ENCODE assay signal across 8 mouse cellular contexts in the genomic region with DNA sequence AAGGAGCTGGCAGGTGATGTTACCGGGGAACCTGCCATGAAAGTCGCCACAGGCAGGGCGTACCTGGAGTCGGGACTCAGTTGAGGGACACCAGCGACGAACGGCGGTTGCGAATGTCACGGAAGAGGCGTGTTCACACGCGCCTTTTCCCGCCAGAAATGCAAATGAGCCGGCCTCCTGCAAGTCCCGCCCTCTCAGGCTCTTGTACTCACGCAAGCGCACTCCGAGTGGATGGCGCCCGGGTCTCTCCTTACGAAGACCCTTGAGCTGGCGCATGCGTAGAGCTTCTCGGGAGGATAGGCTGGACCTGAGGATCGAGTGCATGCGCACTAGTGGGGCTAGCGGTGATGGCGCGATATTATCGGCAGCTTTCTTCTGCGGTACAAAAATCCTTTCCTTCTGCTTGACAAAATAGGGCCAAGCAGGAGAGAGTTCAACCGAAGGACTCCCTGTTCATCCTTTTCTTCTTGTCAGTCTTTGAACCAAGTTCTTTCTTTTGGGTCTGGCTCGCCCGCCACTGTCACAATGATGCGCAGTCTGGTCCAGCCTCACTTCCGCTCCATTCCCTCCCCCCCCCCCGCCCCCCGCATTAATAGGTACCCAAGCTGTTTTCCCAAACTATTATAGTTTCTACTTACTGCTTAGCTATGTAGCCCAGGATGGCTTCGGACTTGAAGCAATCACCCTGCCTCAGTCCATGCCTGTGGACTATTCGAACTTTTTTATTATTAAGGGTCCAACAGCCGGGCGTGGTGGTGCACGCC. TPM values are rescaled to one million over a fixed set of nuclear protein-coding genes. Genes with fewer than 3 reads are reported as not detected.
DNase-seq lines count a peak whose midpoint lies in the region; ATAC-seq and TF ChIP-seq lines count a peak whose summit lies in the region.

A gene (minus strand): TSS at position 513 of the 764 bp plus-strand sequence.

- CTCF ChIA-PET in Patski (lab: Charles Lee) = interaction anchor here (0.8 kb wide), 1 partner anchor 42 kb away, joined by 4 read pairs; no protein-coding TSS in a partner anchor

- H3K36me3 ChIP-seq in hindbrain, embryonic 13.5 days = no peaks in the 10 kb centered on the region

- POLR2A ChIA-PET in Patski (lab: Charles Lee) = interaction anchor here (0.7 kb wide), 1 partner anchor 49 kb away, joined by 3 read pairs; no protein-coding TSS in a partner anchor

- H3K9me3 ChIP-seq in hindbrain, embryonic 13.5 days = no peaks in the 10 kb centered on the region

- H3K4me3 ChIP-seq in hindbrain, embryonic 13.5 days = peak within 1 kb of the TSS; percentile 47

- in situ Hi-C loops in Patski (cut with MboI; ENCODE audit: low pct_unique_long_range_greater_than_20kb) = no loop called here

- DNase-seq in Patski (ENCODE audit: low read depth, low spot score) = no peak
- DNase-seq in cerebellum, postnatal 14 days = peak; percentile 97 to 98
- DNase-seq in frontal cortex, postnatal 14 days (ENCODE audit: low spot score in 2 of 2) = peak; percentile 86 to 89
- DNase-seq in layer of hippocampus, postnatal 14 days (ENCODE audit: low spot score in 2 of 2) = peak; percentile 88 to 94
- peak; percentile 95 for DNase-seq in lung, postnatal 10 days
- DNase-seq in ovary, postnatal 14 days (ENCODE audit: low spot score) = peak; percentile 72
- peak; percentile 91 to 92 for DNase-seq in thymus, postnatal 10 days (ENCODE audit: low spot score in 2 of 2)

- H3K9ac ChIP-seq in hindbrain, embryonic 13.5 days = peak within 1 kb of the TSS; percentile 69

- peak within 1 kb of the TSS; percentile 62 for H3K4me2 ChIP-seq in hindbrain, embryonic 13.5 days

- peak; percentile 12 for ATAC-seq in Patski
- ATAC-seq in hindbrain, embryonic 13.5 days (ENCODE audit: low FRiP score) = peak; percentile 97

- H3K4me1 ChIP-seq in hindbrain, embryonic 13.5 days (replicated peaks) = peaks cover 5% of the 10 kb centered on the region; the same call in 1 of the 2 replicates

- peaks cover 19% of the 10 kb centered on the region for H3K27me3 ChIP-seq in Patski
- H3K27me3 ChIP-seq in hindbrain, embryonic 13.5 days = peaks cover 20% of the 10 kb centered on the region

- peak within 1 kb of the TSS; percentile 88 for H3K27ac ChIP-seq in hindbrain, embryonic 13.5 days

- 8% methylated on average over 44 of the region's 44 CpGs for WGBS in hindbrain, embryonic 13.5 days

- no peak for TF ChIP-seq CTCF in Patski (IDR thresholded peaks at IDR 0.05)

RNA-seq across cellular contexts. Expression of the gene that starts here (rescaled TPM):
- polyA plus RNA-seq in Patski (2021) = 0.03 TPM
- 0.49 and 0.54 TPM in 2 replicates for polyA plus RNA-seq in hindbrain, embryonic 13.5 days (2015; fragmentation: Nextera tagmentation; extraction: Ambion mirVana)
- total RNA-seq in layer of hippocampus, postnatal 14 days (2021) = 1 to 10 TPM; 2.0 to 2.7 TPM

Comparison
In these comparisons a context has a peak if more than half of its experiments do, and no peak if none do; other contexts are left out.
1. Peak in ATAC-seq in Patski; RNA of the gene not detected or under 1 TPM.
2. Peak in ATAC-seq, H3K4me3 ChIP-seq, H3K27ac ChIP-seq, H3K9ac ChIP-seq and H3K4me2 ChIP-seq in hindbrain, embryonic 13.5 days; RNA of the gene not detected or under 1 TPM.